Mouse (Mus musculus) lung, postnatal 0 days (tissue): Measurements from ENCODE around the gene Gstm2.

Experiments
- CTCF ChIP-seq: IDR thresholded peaks from 2 replicates; pipeline ENCODE4 v1.5.1; 2016; ENCODE audit warnings: antibody characterized with exemption, mild to moderate bottlenecking
- EP300 ChIP-seq: IDR thresholded peaks from 2 replicates; pipeline ENCODE4 v1.6.1; 2016; ENCODE audit warnings: antibody characterized with exemption, mild to moderate bottlenecking, control low read depth

- TF ChIP-seq CTCF (no peak), EP300 (no peak)
These were observed 40.3 kb upstream of the Gstm2 start for GRCm38 (mm10) chr3:108026597-108026996.
